Mouse (Mus musculus) C2C12 (cell line): ENCODE results near the gene Trmt2a.

Experiments used
- CTCF ChIP-seq: IDR thresholded peaks from one replicate; pipeline ENCODE4 v1.5.1; 2011; ENCODE audit not compliant: control insufficient read depth, insufficient read depth, insufficient read length
- FOSL1 ChIP-seq: IDR thresholded peaks from one replicate; pipeline ENCODE4 v1.8.0; 2011; ENCODE audit warnings: mild to moderate bottlenecking, low read length; ENCODE audit not compliant: poor library complexity, insufficient read depth, severe bottlenecking

DNA sequence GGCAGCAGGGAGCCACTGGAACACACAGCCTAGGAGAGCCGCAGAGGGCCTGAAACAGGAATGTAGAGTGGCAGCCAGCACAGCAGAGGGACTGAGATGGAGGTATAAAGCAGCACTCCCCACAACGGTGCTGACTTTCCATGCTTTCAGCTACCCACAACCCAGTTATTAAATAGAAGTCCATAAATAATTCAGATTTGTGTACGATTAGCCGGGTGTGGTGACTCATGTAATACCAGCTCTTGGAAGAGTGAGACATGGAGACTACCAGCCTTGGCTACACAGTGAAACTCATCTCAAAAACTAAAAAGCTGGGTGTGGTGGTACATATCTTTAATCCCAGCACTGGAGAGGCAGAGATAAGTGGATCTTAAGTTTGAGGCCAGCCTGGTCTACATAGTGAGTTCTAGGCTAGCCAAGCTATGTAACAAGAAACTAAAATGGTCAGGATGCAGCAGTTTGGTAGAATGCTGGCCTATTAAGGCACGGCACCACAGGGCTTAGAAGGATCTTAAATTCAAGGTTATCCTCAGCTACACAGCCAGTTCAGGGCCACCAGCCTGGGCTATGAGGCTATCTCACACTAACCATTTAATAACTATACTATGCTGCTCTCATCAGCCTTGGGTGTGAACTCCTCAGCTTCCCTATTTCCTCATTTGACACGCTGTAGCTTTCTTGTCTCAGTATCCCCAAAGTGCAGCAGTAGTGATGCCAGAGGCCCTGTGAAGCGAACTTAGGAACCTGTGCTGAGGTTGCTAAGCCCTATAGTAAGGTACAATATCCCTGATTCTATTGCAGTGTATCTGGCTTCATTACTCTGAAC is 11.6 kb upstream of the Trmt2a start:
- TF ChIP-seq CTCF (no peak), FOSL1 (no peak)
